Mouse (Mus musculus): ENCODE data around the gene 1190005I06Rik.

- TF ChIP-seq CTCF (IDR thresholded peaks at IDR 0.05; ENCODE audit: low read depth), result no peak
- no peak for TF ChIP-seq EP300 (IDR thresholded peaks at IDR 0.05; ENCODE audit: low read depth)
These were observed 13.0 kb downstream of the 1190005I06Rik start for GRCm38 (mm10) chr8:120634329-120634839.

Data from liver, embryonic 14.5 days (tissue).